Mouse (Mus musculus): ENCODE measurements at regions not wholly inside any gene's neighbourhood (a gene's known extent, or its start where the extent isn't known, plus 50 kb on each side); places are given as distances from the start of the nearest gene placed in this dataset.
A peak's percentile ranks its signal among the peaks of the same experiment; 100 is the strongest.
"Not testable (repeated sequence)": the region's sequence is repeated elsewhere in the genome, so short reads cannot be mapped to it uniquely, and the experiment has no call there.

DNA sequence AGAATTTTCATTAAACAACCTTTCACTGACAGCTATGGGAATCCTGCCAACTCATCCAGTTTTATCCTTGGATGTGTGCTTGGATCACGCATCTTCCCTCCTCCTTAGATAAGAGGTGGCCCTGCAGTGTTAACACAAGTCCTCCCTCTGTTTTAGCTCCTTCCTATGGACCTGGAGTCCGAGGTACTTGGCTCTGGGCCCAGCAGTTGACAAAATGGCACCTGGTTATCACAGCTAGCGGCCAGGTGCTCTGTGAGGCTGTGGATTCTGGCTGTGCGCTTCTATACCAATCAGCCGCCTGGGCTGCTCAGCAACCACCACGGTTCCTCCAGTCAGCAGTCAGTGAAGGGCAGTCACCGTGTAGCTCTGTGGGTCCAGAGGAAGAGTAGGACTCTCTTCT, 157.4 kb downstream of the Prdm2 start:
- DNase-seq (ENCODE audit: low spot score): no peak

DNA sequence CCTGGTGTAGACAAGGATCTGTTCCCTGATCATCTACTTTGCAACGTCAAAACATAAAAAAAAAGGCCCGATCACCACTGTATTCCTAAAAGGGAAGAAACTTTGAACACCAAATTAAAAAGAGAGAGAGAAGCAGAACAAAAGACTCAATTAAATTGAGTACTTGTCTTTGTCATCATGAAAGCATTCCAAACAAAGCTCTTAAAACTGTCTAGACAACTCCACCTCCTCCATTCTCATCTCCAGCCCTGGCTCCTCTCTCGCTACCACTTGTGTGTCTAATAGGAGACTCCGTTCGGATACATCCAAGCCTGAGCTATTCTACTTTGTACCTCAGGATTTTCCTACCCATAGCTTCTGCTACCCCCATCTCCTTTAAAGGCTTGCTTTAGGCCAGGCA, 159.8 kb downstream of the Prdm2 start:
- DNase-seq (ENCODE audit: low spot score): no peak

DNA sequence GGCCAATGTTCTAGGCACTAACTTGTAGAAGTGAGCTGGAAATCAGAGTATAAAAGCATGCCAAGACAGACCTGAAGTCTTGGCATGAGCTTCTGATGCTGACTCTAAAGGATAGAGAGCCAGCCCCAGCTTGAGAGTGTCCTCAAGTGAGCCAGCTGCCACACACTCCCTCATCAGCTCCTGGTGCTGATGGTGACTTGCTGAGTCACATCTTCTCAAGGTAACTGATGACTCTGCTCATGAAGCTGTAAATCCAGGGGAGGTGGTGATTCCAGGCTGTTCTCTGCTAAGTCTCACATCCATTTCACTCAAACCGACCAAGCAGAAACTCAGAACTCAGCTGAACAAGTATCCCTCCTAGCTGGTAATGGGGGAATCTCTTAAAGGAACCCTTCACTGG, 161.6 kb downstream of the Prdm2 start:
- no peak for DNase-seq (ENCODE audit: low spot score)

DNA sequence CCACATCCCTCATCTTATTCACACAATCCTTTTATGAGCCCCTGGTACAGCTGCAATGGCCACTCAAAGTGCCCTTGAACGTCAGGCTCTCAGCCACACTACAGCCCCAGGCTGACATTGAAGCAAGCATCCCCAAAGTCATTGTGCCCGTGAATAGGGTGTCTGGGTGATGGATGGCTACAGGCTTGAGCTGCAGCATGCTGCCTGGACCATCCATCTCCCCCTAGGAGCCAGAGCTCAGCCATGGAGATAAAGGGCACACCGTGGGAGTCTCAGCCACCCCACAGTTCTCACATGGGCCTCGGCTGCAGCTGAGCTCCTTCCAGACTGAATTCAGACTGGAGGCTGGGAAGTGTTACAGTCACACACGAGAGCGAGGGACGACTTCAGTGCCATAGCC, 167.6 kb downstream of the Prdm2 start:
- no peak for DNase-seq (ENCODE audit: low spot score)

DNA sequence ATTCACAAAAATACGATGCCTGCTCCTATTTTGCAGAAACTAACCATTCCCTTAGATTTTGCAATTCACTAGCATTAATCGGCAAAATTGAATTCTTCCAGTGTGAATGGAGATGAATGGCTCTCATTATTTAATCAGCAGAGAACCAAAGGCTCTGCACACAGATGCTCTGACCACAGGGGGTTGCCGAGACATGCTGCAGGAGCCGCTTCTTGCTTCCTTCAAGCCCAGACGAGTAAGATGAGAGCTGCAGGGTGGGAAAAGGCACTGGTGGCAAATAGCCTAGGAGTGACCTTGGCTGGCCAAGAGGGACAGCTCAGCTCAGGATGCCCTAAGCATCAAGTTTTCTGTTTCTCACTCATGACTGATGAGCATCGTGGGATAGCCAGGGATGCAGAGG, 170.0 kb downstream of the Prdm2 start:
- no peak for DNase-seq (ENCODE audit: low spot score)

DNA sequence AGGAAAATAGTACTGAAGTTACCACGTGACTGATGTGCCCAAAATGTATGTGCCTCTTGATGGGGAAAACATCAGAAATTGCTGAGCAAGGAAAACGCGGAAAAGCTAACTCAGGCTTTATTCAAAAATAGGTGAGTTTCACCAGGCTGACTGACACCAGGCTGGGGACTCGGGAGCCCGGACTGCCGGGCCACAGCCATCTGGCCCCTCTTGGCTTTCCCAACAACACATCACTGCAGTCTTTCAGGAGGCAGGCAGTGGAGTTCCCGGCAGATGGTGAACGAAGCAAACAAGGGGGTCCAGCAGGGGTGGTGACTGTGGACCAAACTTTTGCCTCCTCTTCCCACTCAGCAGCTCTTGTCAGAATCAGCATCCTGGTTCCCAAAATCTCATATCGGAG, 174.2 kb downstream of the Prdm2 start:
- no peak for DNase-seq (ENCODE audit: low spot score)

DNA sequence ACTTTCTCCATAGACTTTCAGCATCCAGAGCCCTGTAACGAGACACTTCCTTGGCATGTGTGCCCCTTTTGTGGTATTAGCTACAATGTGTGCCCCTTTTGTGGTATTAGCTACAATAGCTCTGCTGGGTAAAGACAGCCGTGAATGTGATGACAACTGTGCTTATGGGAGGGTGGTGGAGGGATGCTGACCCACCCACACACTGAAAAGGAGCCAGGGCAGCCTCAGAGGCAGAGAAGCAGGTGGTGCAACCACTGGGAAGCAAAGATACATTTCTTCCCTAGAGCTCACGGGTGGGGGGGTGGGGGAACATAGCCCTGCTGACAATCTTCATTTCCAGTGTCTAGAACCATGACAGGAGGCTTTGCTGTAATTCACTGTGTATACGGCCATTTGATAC, 176.1 kb downstream of the Prdm2 start:
- DNase-seq (ENCODE audit: low spot score): no peak

- not testable (repeated sequence) for DNase-seq (ENCODE audit: low spot score)
Observed at GRCm38 (mm10) chr4:143035089-143035488, 177.7 kb downstream of the Prdm2 start.

DNA sequence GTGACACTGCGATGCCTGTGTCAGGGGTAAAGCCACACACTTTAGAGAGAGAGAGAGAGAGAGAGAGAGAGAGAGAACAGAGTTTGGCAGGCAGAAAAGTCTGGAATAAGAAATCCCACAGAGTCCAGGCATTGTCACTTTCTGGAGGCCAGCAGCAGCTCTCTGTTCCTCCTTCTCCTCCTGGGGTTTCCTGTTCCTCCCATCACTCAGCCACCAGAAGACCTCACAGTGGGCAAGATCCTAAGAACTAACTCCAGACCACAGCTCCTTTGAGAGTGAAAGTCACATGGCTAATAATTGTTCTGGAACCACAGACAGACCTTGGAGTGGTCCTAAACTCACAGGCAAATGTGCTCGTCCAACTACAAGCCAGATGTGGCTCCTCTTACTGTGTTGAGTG, 178.5 kb downstream of the Prdm2 start:
- not testable (repeated sequence) for DNase-seq (ENCODE audit: low spot score)

DNA sequence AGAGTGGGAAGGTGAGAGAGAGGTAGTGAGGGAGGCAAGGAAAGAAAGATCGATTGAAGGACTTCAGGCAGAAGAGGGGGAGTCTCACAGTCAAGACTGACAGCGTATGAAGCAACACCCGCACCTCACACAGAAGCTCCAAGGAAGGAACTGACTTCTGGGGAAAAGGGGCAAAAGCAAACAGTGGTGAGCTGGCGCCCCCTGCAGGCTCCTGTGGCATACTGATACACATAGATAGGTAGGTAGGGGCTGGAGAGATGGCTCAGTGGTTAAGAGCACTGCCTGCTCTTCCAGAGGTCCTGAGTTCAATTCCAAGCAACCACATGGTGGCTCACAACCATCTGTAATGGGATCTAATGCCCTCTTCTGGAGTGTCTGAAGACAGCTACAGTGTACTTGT, 183.0 kb downstream of the Prdm2 start:
- not testable (repeated sequence) for DNase-seq (ENCODE audit: low spot score)

DNA sequence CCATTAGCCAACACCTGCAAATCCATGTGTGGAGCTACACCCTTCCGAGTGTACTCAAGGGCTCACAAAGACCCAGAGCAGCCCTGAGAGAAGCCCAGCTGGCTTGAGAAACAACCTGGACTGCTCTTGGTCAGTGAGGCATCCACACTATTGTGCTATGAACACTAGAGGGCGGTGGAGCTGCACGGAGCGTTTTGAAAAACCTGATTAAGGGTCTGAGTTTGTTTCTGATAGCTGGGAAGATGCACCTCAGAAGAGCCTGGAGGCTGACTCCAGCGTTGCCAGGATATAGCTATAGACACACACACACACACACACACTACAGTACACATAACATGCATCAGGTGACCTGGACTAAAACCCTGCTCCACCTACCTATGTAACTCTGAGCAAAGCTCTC, 185.5 kb downstream of the Prdm2 start:
- peak; percentile 43 for DNase-seq (ENCODE audit: low spot score)

DNA sequence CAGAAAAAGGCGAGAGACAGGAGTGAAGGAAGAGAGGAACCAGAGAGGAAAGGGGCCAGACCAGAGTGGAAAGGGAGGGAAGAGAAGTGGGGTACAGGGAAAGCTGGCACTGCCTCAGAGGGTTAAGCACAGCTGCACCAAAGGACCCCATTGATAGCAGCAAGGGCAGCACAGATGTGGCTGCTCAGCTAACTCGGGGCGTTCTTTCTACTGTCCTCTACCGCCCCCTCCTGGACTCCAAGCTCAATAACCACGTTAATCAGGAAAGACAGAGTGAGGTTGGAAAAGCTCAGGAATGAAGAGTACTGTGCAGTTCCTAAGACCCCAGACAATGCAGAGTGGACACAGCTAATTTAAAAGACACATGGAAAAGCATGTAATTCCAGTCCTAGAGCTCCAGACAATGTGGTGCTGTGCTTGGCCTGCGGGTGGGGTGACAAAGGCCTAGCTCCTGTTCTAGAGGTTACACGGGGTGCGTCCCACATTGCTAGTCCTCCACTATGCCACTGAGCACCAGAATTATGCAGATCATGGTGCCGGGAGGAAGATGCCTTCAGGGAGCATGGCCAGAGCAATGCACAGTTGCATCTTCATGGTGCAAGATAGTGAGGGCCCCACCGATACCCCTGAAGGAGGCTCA, 191.4 kb downstream of the Prdm2 start:
- DNase-seq (ENCODE audit: low spot score): peak; percentile 60

DNA sequence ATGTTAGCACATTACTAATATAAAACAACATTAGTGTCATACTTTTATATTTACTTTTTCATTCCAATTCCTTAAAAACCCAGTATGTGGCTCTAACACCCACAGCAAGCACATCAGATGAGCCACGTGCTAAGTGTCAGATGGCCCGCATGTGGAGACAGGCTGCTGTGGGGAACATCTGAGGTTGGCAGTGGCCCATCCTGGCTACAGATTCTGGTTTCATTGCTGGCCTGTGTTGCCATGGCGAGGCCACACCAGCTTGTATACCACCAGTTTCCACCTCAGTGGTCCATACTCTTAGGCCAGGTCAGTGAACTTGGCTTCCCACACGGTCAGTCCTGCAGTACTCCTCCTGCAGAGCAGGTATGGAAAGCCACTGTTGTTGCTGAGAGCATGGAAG, 192.1 kb downstream of the Prdm2 start:
- no peak for DNase-seq (ENCODE audit: low spot score)

DNA sequence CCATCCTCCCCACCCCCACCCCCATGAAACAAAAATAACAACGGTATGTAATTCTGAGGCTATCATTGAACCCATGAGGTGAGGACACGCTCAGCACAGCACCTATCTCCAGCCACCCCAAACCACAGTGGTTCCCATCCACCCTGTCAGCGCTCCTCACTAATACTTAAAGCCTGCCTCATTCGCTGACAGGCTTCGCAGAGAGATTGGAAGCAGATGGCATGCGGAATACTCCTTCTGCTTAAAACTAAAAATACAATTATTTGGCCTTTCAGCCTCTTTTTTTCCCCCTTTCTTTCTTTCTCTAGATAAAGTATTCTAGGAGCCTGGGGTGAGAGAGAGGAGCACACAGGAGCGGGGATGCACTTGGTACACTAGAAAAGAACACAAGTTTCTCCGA, 199.9 kb downstream of the Prdm2 start:
- DNase-seq (ENCODE audit: low spot score): no peak

- no peak for DNase-seq (ENCODE audit: low spot score)
Observed at GRCm38 (mm10) chr4:143001961-143002360, 210.8 kb downstream of the Prdm2 start.

- no peak for DNase-seq (ENCODE audit: low spot score)
Observed at GRCm38 (mm10) chr4:143001486-143001885, 211.3 kb downstream of the Prdm2 start.

DNA sequence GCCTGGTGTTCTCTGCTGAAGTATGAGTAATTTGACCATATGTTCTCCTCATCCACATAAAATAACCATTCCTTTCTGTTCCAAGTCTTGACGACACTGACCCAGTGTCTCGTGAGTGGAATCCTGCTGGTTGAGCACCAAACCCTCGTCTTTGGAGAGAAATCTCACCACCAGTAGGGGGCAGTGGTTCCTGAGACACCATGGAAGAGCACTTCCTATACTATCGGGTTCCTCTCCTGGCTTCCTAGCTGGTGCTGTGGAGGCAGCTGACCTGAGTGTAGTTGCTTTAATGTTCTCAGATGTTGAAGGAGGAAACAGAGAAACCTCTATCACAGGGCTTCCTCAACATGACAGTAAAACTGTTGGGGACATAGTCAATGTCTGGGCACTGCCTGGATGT, 216.4 kb downstream of the Prdm2 start:
- no peak for DNase-seq (ENCODE audit: low spot score)

DNA sequence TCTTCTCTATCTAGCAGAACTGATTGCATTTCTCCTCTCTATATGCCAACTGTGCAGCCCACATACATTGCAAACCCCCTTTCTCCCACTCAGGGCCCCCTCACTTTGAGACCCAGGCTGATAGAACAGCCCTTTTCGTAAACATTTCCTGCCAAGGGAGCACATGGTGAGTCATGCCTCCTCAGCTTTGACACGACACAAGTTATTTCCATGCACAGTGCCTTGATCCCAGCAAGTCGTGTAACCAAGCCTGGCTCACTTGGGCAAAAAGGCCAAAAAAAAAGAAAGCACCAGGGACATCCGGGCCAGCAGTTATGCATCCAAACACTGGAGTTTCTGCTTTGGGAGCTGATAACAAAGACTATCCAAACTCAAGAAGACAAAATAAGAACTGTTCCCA, 221.4 kb downstream of the Prdm2 start:
- DNase-seq (ENCODE audit: low spot score): no peak

- no peak for DNase-seq (ENCODE audit: low spot score)
Observed at GRCm38 (mm10) chr4:142989175-142989574, 223.6 kb downstream of the Prdm2 start.

- DNase-seq (ENCODE audit: low spot score): no peak
Observed at GRCm38 (mm10) chr4:142983295-142983624, 229.5 kb downstream of the Prdm2 start.

GRCm38 (mm10) chr4:142982585-142983294, 230.1 kb downstream of the Prdm2 start:
- DNase-seq (ENCODE audit: low spot score): no peak

- no peak for DNase-seq (ENCODE audit: low spot score)
Observed at GRCm38 (mm10) chr4:142975620-142976019, 237.2 kb downstream of the Prdm2 start.

DNA sequence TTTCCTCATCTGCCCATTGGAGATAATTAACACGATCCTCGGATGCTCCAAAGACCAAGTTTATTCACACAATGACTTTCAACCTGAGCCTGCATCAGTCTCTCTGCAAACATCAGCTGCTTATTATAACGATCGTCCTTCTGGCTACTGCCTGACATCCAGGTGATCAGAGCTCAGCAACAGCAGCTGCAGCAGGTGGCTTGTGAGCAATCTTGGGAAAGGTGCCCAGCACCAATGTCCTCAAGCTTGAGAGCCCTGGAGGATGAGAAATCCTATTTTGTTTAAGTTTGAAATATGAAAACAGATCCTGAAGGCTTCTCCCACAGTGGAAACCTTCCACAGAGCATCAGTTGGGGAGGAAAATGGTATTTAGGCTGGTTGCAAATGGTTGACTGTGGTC, 242.8 kb downstream of the Prdm2 start:
- no peak for DNase-seq (ENCODE audit: low spot score)

DNA sequence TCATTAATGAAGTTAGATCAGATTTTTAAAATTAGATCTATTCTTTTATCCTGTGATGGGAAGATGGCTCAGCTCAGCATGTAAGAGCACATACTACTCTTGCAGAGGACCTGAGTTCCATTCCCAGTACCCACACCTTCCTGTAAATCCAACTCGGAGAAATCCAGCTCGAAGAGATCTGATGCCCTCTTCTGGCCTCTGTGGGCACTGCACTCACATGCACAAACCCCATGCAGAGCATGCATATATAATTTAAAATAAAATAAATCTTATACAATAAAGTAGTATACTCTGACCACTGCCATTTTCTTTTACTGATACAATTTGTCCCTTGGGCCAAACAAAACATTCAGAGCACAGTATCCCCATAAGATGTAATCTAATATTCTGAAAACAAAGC, 245.2 kb downstream of the Prdm2 start:
- DNase-seq (ENCODE audit: low spot score): no peak
